Mouse (Mus musculus): ENCODE data around the gene Serp2. TPM values are rescaled to one million over a fixed set of nuclear protein-coding genes. Genes with fewer than 3 reads are reported as not detected.
A peak's percentile ranks its signal among the peaks of the same experiment; 100 is the strongest.

Serp2 gene
- 5.3 TPM in 2 replicates for polyA plus RNA-seq (2015; fragmentation: Nextera tagmentation; extraction: Ambion mirVana)

GRCm38 (mm10) chr14:76556852-76557208 is at the start of gene Serp2:
Gene Serp2, minus strand, starts transcription at chr14:76556889.
- ATAC-seq (ENCODE audit: borderline replicate concordance, extremely low read depth, low FRiP score, low TSS enrichment), result no peak; the same call in 1 of the 2 replicates
- 10% methylated on average over 17 of the region's 17 CpGs for whole genome bisulfite sequencing
- Histone ChIP-seq H3K36me3 (no peaks in the 10 kb centered on the region), H3K9ac (peak within 1 kb of the TSS; percentile 69), H3K4me3 (peak within 1 kb of the TSS; percentile 65), H3K27ac (peak within 1 kb of the TSS; percentile 70), H3K27me3 (no peaks in the 10 kb centered on the region), H3K4me1 (peaks cover 24% of the 10 kb centered on the region), H3K9me3 (no peaks in the 10 kb centered on the region), H3K4me2 (peak within 1 kb of the TSS; percentile 99)

- Histone ChIP-seq H3K4me1 (peaks cover 16% of the 10 kb centered on the region), H3K27me3 (no peaks in the 10 kb centered on the region), H3K9me3 (no peaks in the 10 kb centered on the region), H3K4me2 (no peak overlapping the region), H3K9ac (no peak overlapping the region), H3K36me3 (no peaks in the 10 kb centered on the region), H3K4me3 (no peak overlapping the region), H3K27ac (no peak overlapping the region)
- 64% methylated on average over 13 of the region's 13 CpGs for WGBS
- no peak for ATAC-seq (ENCODE audit: borderline replicate concordance, extremely low read depth, low FRiP score, low TSS enrichment)
Measured at GRCm38 (mm10) chr14:76605931-76606534, 49.3 kb upstream of the Serp2 start.

- H3K4me2 ChIP-seq, result no peak overlapping the region
- H3K4me3 ChIP-seq, result no peak overlapping the region
- no peaks in the 10 kb centered on the region for H3K36me3 ChIP-seq
- peaks cover 25% of the 10 kb centered on the region for H3K4me1 ChIP-seq
- no peak overlapping the region for H3K9ac ChIP-seq
- no peak for ATAC-seq (ENCODE audit: borderline replicate concordance, extremely low read depth, low FRiP score, low TSS enrichment)
- WGBS, result 75% methylated on average over 6 of the region's 6 CpGs
- no peak overlapping the region for H3K27ac ChIP-seq
- no peaks in the 10 kb centered on the region for H3K9me3 ChIP-seq
- no peaks in the 10 kb centered on the region for H3K27me3 ChIP-seq
Measured at GRCm38 (mm10) chr14:76604012-76604411, 47.3 kb upstream of the Serp2 start.

- no peak overlapping the region for H3K4me2 ChIP-seq
- H3K27me3 ChIP-seq, result no peaks in the 10 kb centered on the region
- H3K27ac ChIP-seq, result no peak overlapping the region
- no peaks in the 10 kb centered on the region for H3K36me3 ChIP-seq
- no peak overlapping the region for H3K4me3 ChIP-seq
- peaks cover 45% of the 10 kb centered on the region for H3K4me1 ChIP-seq
- no peak for ATAC-seq (ENCODE audit: borderline replicate concordance, extremely low read depth, low FRiP score, low TSS enrichment)
- 81% methylated on average over 4 of the region's 4 CpGs for WGBS
- H3K9me3 ChIP-seq, result no peaks in the 10 kb centered on the region
- no peak overlapping the region for H3K9ac ChIP-seq
Measured at GRCm38 (mm10) chr14:76601654-76602053, 45.0 kb upstream of the Serp2 start.

- no peaks in the 10 kb centered on the region for H3K9me3 ChIP-seq
- no peak for ATAC-seq (ENCODE audit: borderline replicate concordance, extremely low read depth, low FRiP score, low TSS enrichment)
- H3K4me3 ChIP-seq, result no peak overlapping the region
- WGBS, result 49% methylated on average over 3 of the region's 3 CpGs
- no peak overlapping the region for H3K9ac ChIP-seq
- H3K4me1 ChIP-seq, result peaks cover 45% of the 10 kb centered on the region
- no peaks in the 10 kb centered on the region for H3K27me3 ChIP-seq
- H3K36me3 ChIP-seq, result no peaks in the 10 kb centered on the region
- no peak overlapping the region for H3K4me2 ChIP-seq
- peak overlapping the region; percentile 41; the same call in 1 of the 2 replicates for H3K27ac ChIP-seq
Measured at GRCm38 (mm10) chr14:76600391-76600790, 43.7 kb upstream of the Serp2 start.

- H3K36me3 ChIP-seq, result no peaks in the 10 kb centered on the region
- no peaks in the 10 kb centered on the region for H3K9me3 ChIP-seq
- no peak overlapping the region for H3K9ac ChIP-seq
- H3K4me1 ChIP-seq, result peaks cover 48% of the 10 kb centered on the region
- peak overlapping the region; percentile 39; the same call in 1 of the 2 replicates for H3K27ac ChIP-seq
- ATAC-seq (ENCODE audit: borderline replicate concordance, extremely low read depth, low FRiP score, low TSS enrichment), result no peak
- no peak overlapping the region for H3K4me2 ChIP-seq
- H3K27me3 ChIP-seq, result no peaks in the 10 kb centered on the region
- WGBS, result 36% methylated on average over 4 of the region's 4 CpGs
- H3K4me3 ChIP-seq, result no peak overlapping the region
Measured at GRCm38 (mm10) chr14:76599706-76600105, 43.0 kb upstream of the Serp2 start.

GRCm38 (mm10) chr14:76598518-76599216 is 42.0 kb upstream of the Serp2 start:
- H3K4me1 ChIP-seq, result peaks cover 55% of the 10 kb centered on the region
- H3K27ac ChIP-seq, result peak overlapping the region; percentile 86
- no peak overlapping the region for H3K9ac ChIP-seq
- peak; percentile 81; the same call in 1 of the 2 replicates for ATAC-seq (ENCODE audit: borderline replicate concordance, extremely low read depth, low FRiP score, low TSS enrichment)
- H3K27me3 ChIP-seq, result no peaks in the 10 kb centered on the region
- no peaks in the 10 kb centered on the region for H3K36me3 ChIP-seq
- WGBS, result 2% methylated on average over 12 of the region's 12 CpGs
- H3K4me2 ChIP-seq, result peak overlapping the region; percentile 51
- peak overlapping the region; percentile 10 for H3K4me3 ChIP-seq
- no peaks in the 10 kb centered on the region for H3K9me3 ChIP-seq

GRCm38 (mm10) chr14:76597751-76598150 is 41.1 kb upstream of the Serp2 start:
- H3K27ac ChIP-seq, result peak overlapping the region; percentile 86
- 0 out of 2 replicates have a peak, but pooled peaks have one; percentile 23 for ATAC-seq (ENCODE audit: borderline replicate concordance, extremely low read depth, low FRiP score, low TSS enrichment)
- H3K36me3 ChIP-seq, result no peaks in the 10 kb centered on the region
- H3K4me2 ChIP-seq, result peak overlapping the region; percentile 51
- H3K4me3 ChIP-seq, result no peak overlapping the region
- H3K27me3 ChIP-seq, result no peaks in the 10 kb centered on the region
- no peaks in the 10 kb centered on the region for H3K9me3 ChIP-seq
- H3K4me1 ChIP-seq, result peaks cover 59% of the 10 kb centered on the region
- no peak overlapping the region for H3K9ac ChIP-seq

GRCm38 (mm10) chr14:76595048-76595859 is 38.6 kb upstream of the Serp2 start:
- 0 out of 2 replicates have a peak, but pooled peaks have one; percentile 16 for ATAC-seq (ENCODE audit: borderline replicate concordance, extremely low read depth, low FRiP score, low TSS enrichment)
- Histone ChIP-seq H3K27me3 (no peaks in the 10 kb centered on the region), H3K4me3 (no peak overlapping the region), H3K4me1 (peaks cover 65% of the 10 kb centered on the region), H3K9ac (no peak overlapping the region), H3K27ac (peak overlapping the region; percentile 64), H3K9me3 (no peaks in the 10 kb centered on the region), H3K36me3 (no peaks in the 10 kb centered on the region), H3K4me2 (no peak overlapping the region)
- WGBS, result 49% methylated on average over 9 of the region's 9 CpGs

GRCm38 (mm10) chr14:76594351-76594885 is 37.7 kb upstream of the Serp2 start:
- H3K36me3 ChIP-seq, result no peaks in the 10 kb centered on the region
- peak overlapping the region; percentile 64; the same call in 1 of the 2 replicates for H3K27ac ChIP-seq
- no peak overlapping the region for H3K4me2 ChIP-seq
- peaks cover 64% of the 10 kb centered on the region for H3K4me1 ChIP-seq
- 50% methylated on average over 6 of the region's 6 CpGs for WGBS
- no peak for ATAC-seq (ENCODE audit: borderline replicate concordance, extremely low read depth, low FRiP score, low TSS enrichment)
- no peaks in the 10 kb centered on the region for H3K27me3 ChIP-seq
- H3K9ac ChIP-seq, result no peak overlapping the region
- H3K9me3 ChIP-seq, result no peaks in the 10 kb centered on the region
- no peak overlapping the region for H3K4me3 ChIP-seq

GRCm38 (mm10) chr14:76593630-76594193 is 37.0 kb upstream of the Serp2 start:
- Histone ChIP-seq H3K27ac (no peak overlapping the region), H3K9me3 (no peaks in the 10 kb centered on the region), H3K4me3 (no peak overlapping the region), H3K27me3 (no peaks in the 10 kb centered on the region), H3K36me3 (no peaks in the 10 kb centered on the region), H3K4me1 (peaks cover 62% of the 10 kb centered on the region), H3K4me2 (no peak overlapping the region), H3K9ac (no peak overlapping the region)
- no peak for ATAC-seq (ENCODE audit: borderline replicate concordance, extremely low read depth, low FRiP score, low TSS enrichment)
- 79% methylated on average over 15 of the region's 15 CpGs for WGBS

Data from lung, embryonic 15.5 days (tissue).